Mouse (Mus musculus) layer of hippocampus, adult 9-10 months (tissue): ENCODE data around the gene Pard3b.
A peak's percentile ranks its signal among the peaks of the same experiment; 100 is the strongest.

Source experiments
- DNase-seq: peaks from one replicate; pipeline ENCODE4 v3.0.0; 2022; ENCODE audit warnings: low spot score

Pard3b gene

GRCm38 (mm10) chr1:62081129-62081528 lies 442.5 kb downstream of the Pard3b start:
- no peak for DNase-seq

- DNase-seq = no peak
Measured at GRCm38 (mm10) chr1:62085995-62086394, 447.4 kb downstream of the Pard3b start.

GRCm38 (mm10) chr1:62087464-62087863 lies 448.8 kb downstream of the Pard3b start:
- no peak for DNase-seq

GRCm38 (mm10) chr1:62094885-62095284 lies 456.3 kb downstream of the Pard3b start:
- no peak for DNase-seq

- no peak for DNase-seq
Measured at GRCm38 (mm10) chr1:62122426-62122825, 483.8 kb downstream of the Pard3b start.

- DNase-seq = no peak
Measured at GRCm38 (mm10) chr1:62129186-62129585, 490.6 kb downstream of the Pard3b start.

GRCm38 (mm10) chr1:62148134-62148533 lies 509.5 kb downstream of the Pard3b start:
- DNase-seq = no peak

- no peak for DNase-seq
Measured at GRCm38 (mm10) chr1:62148786-62149185, 510.2 kb downstream of the Pard3b start.

- DNase-seq = no peak
Measured at GRCm38 (mm10) chr1:62155970-62156369, 517.3 kb downstream of the Pard3b start.

GRCm38 (mm10) chr1:62159592-62159991 lies 521.0 kb downstream of the Pard3b start:
- no peak for DNase-seq

GRCm38 (mm10) chr1:62175013-62175640 lies 536.5 kb downstream of the Pard3b start:
- DNase-seq = no peak

GRCm38 (mm10) chr1:62181638-62182037 lies 543.0 kb downstream of the Pard3b start:
- no peak for DNase-seq

- DNase-seq = no peak
Measured at GRCm38 (mm10) chr1:62182634-62183033, 544.0 kb downstream of the Pard3b start.

GRCm38 (mm10) chr1:62190786-62191185 lies 552.2 kb downstream of the Pard3b start:
- no peak for DNase-seq

- no peak for DNase-seq
Measured at GRCm38 (mm10) chr1:62197515-62197914, 558.9 kb downstream of the Pard3b start.

- DNase-seq = no peak
Measured at GRCm38 (mm10) chr1:62200919-62201318, 562.3 kb downstream of the Pard3b start.

- no peak for DNase-seq
Measured at GRCm38 (mm10) chr1:62201686-62202257, 563.1 kb downstream of the Pard3b start.

- no peak for DNase-seq
Measured at GRCm38 (mm10) chr1:62213285-62213684, 574.7 kb downstream of the Pard3b start.

- peak; percentile 21 for DNase-seq
Measured at GRCm38 (mm10) chr1:62215842-62216241, 577.2 kb downstream of the Pard3b start.

- no peak for DNase-seq
Measured at GRCm38 (mm10) chr1:62216568-62216967, 577.9 kb downstream of the Pard3b start.

- DNase-seq = no peak
Measured at GRCm38 (mm10) chr1:62229129-62229528, 590.5 kb downstream of the Pard3b start.

GRCm38 (mm10) chr1:62234039-62234438 lies 595.4 kb downstream of the Pard3b start:
- DNase-seq = no peak

GRCm38 (mm10) chr1:62235121-62235520 lies 596.5 kb downstream of the Pard3b start:
- no peak for DNase-seq
